Mouse (Mus musculus) 3134 (cell line): ENCODE results near the gene Cdc42ep1.

Source experiments
- DNase-seq: peaks from one replicate; pipeline ENCODE4 v3.0.0-alpha.2; 2011; ENCODE audit warnings: low spot score; ENCODE audit not compliant: insufficient read length; ENCODE audit errors: extremely low read depth

The Cdc42ep1 gene

DNA sequence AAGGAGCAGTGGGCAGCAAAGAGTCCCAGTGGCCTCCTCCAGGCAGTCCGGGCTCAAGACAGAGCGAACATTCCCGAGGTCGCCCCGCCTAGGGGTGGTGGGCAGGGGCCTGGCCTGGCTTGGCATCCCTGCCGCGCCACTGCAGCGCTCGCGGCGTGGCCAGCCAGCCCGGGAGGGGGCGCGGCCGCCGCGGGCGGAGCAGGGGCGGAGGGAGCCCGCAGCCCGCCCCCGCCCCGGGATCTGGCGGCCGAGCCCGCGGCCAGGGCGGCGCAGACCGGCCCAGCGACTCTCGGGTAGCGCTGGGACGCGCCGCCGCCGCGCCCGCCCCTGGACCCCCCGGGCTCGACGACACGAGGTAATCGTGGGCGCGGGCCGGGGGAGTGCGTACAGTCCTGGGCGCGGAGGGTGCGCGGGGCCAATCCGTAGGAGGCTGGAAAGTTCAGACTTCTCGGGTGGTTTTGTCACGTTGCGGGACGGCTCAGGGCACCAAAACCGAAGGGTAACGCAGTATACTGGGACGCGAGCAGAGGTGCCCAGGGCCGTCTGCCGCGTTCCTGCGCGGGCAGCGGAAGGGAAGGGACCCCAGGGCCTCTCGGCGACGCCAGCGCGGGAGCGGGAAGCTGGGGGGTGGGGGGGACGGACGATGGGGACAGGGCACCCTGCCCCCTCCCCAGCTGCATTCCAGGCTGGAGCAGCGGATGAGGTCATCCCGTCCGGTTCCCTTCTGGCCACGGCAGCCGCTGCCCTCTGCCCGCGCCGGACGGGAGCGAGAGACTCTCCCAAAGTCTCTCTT, at the start of gene Cdc42ep1:
Gene Cdc42ep1, plus strand, starts transcription at position 254 of the 793 bp plus-strand sequence.
- DNase-seq = peak; percentile 87

- peak; percentile 88 for DNase-seq
These were observed 46.0 kb upstream of the Cdc42ep1 start for GRCm38 (mm10) chr15:78796196-78797059.

- DNase-seq = no peak
These were observed 45.4 kb upstream of the Cdc42ep1 start for GRCm38 (mm10) chr15:78797060-78797329.

- no peak for DNase-seq
These were observed 43.4 kb upstream of the Cdc42ep1 start for GRCm38 (mm10) chr15:78799029-78799428.

DNA sequence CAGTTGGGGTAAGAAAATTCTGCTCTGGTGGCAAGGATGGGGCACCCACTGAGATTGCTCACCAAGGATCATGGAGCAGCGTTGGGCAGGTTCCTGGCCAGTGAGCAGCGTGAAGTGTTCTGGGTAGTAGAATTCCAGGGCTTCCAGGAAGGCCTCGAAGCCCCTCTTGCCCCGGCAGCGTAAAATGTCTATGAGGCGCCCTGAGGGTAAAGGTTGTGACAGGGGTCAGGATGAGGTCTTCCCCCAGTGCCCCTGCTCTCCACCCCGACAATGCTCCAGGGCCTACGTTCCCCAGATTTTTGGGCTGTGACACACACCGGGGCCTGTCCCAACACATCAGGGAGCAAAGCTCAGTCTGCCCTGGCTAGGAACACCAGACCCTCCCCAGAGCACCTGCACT, 40.9 kb upstream of the Cdc42ep1 start:
- no peak for DNase-seq

- DNase-seq = peak; percentile 66
These were observed 40.3 kb upstream of the Cdc42ep1 start for GRCm38 (mm10) chr15:78801971-78802741.

DNA sequence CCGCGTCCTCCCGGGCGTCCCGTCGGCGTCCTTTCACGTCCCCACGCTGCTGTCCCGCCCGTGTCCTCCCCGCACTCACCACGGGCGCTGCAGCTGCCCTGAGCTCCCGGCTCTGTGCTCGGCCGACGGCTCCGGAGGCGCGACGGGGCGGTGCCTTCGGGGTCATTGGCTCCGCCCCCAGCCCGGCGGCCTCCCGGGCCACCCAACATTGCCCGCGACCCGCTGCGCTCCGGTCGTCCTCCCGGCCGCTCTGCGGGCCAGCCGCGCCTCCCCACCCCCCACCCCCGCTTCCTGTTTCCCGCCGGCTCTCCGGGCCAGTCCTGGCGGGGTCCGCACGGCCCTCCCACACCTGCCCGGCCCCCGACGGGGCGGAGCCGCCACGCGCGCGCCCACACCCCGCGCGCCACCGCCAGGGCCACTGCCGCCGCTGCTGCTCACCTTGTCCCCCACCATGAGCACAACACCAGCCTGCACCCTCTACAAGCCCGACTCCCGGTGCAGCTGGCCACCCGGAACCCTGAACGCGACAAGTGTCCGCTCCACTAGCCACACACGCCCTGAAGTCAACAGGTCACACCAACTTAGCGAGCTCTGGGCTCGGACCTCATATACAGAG, 39.5 kb upstream of the Cdc42ep1 start, which contains the start of gene Card10:
Gene Card10, minus strand, starts transcription at position 267 of the 616 bp plus-strand sequence.
- peak; percentile 77 for DNase-seq

DNA sequence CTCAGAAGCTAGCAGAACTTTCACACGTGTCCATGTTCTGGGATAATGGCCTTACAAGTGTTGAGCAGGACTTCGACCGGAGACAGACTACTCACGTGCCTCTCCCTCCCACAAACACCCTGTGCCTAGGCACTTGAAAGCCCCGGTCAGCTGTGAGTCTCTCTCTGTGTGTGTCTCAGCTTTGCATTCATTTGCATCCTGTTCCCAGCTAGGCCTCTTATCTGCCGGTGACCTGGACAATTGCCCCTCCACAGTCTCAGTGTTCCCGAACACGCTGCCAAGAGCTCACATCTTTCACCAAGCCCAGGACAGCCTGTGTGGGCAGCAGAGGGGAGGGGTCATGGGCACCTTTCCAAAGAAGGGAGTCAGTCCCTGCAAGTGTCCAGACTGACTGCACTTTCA, 38.9 kb upstream of the Cdc42ep1 start:
- peak; percentile 67 for DNase-seq

DNA sequence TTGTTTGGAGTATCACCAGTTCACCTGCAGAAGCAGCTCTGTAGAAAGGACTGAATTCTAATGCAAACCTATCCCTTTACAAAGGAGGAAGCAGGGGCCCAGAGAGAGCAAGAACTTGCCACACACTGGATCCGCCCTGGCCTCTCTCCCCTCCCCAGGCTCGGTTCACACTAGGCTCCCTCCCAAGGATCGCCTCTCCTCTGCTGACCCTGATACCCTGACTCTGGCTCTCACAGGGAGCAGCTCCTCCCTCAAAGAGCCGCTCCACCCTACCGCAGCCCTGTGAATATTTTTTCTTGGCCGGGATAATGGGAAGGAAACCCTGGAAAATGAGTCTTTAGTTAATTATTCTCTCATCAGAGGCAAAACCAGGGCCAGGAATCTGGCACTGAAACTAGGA, 38.1 kb upstream of the Cdc42ep1 start:
- DNase-seq = no peak

GRCm38 (mm10) chr15:78805351-78805750, 37.1 kb upstream of the Cdc42ep1 start:
- DNase-seq = no peak

DNA sequence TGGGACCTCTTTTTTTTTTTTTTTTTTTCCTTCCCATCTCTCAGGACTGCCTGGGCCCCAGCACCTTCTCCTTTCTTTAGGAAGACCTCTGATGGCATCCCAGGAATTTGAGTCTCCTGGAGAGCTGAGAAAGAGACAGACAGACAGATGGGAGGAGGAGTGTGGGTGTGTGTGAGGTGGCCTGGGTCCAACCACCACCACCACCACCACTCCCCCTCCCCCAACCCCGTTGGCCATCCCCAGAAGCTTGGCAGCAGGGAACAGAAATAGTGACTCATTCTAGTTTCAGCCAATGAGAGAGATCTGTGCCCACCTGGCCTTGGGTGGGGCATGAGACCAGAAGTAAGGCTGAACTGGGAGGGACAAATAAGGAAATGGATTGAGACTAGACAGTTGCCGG, 35.8 kb upstream of the Cdc42ep1 start:
- peak; percentile 86 for DNase-seq

- DNase-seq = peak; percentile 78
These were observed 35.3 kb upstream of the Cdc42ep1 start for GRCm38 (mm10) chr15:78807141-78807540.

DNA sequence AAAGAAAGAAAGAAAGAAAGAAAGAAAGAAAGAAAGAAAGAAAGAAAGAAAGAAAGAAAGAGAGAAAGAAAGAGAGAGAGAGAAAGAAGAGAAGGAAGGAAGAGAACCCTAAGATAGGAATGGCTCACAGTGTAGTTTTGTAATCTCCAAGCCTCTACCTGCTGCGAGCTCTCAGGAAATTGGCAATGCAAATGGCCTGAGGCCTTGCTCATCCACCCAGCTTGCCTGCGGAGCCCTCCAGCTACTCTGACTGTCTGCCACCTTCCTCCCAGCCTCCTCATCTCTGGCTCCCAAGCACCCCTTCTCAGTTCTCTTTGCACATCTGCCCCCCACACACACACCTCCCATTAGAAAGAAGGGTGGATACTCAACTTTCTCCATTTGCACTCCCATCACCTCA, 33.4 kb upstream of the Cdc42ep1 start:
- no peak for DNase-seq

GRCm38 (mm10) chr15:78809739-78810138, 32.7 kb upstream of the Cdc42ep1 start:
- DNase-seq = no peak

GRCm38 (mm10) chr15:78810146-78810545, 32.3 kb upstream of the Cdc42ep1 start:
- no peak for DNase-seq

- no peak for DNase-seq
These were observed 28.8 kb upstream of the Cdc42ep1 start for GRCm38 (mm10) chr15:78813603-78814002.

DNA sequence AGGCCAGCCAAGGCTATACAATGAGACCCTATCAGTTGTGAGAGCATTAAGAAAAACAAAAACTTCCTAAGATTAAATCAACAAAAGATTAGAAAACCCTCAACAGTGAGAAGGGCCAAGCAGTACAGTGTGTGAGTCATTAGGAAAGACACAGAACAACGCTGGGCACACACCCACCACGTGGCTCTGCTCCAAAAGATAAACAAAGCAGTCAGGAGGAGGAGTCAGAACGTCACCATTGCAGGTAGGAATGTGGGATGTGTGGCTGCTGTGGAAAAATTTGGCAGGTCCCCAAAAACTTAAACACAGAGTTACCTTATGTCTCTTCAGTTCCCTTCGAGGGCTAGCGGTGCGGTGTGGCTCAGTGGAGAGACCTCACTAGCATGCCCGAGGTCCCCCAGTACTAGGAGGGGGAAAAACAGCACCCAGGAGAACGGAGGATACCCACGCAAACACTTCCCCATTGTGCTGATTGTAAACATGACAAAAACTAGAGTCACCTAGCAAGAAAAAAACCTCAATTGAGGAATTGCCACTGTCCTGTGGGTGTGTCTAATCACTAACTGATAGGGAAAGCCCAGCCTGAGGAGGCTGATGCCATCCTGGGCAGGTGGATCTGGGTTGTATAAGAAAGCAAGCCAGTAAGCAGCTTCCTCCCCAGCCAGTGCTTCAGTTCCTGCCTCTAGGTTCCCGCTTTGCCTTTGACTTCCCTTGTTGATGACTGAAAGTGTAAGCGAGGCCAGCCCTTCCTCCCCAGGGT, 26.9 kb upstream of the Cdc42ep1 start:
- no peak for DNase-seq

GRCm38 (mm10) chr15:78816074-78816391, 26.4 kb upstream of the Cdc42ep1 start:
- DNase-seq = no peak

DNA sequence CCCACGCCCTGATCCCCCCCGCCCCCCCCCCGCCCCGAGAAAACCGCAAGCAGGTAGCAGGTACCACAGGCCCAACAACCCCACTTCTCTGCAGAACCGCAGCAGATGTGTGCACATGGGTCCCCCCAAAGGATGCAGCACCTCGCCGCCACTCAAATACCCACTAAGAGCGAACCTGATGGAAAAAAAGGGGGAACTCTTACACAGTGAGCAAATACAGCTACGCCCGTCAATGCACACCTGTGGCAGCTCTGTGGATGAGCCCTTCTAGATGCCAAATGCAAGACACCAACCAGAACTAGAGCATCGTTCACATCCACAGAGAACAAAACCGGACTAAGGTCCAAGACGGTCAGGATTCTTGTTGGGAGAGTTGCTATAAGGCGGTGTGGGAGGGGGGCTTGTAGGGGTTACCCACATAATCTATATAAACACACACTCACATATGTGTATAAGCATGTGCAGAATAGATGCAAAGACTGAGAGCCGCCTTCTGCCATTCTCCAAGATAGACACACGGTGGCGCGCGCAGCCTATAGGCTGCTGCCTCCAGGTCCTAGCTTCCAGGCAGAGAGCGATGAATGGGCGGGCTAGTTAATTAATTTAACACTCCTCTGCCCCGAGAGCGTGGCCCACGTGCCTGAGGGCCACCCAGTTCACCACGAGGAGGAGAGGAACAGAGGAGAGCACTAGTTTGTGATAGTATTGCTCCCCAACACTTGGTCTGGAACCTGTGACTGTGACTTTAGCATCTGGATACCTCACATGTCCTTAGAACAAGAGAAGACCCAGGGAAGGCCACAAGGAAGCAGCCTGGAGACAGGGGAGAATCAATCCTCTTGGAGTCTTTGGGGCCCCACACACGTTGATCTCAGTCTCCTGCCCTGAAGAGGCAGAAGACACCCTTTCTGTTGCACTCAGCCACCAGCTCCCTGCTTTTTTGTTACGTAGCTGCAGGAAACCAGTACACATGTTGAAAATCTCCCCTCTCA, 15.9 kb upstream of the Cdc42ep1 start:
- DNase-seq = peak; percentile 62
